Mouse (Mus musculus): Measurements from ENCODE around the gene Zfp319.

DNA sequence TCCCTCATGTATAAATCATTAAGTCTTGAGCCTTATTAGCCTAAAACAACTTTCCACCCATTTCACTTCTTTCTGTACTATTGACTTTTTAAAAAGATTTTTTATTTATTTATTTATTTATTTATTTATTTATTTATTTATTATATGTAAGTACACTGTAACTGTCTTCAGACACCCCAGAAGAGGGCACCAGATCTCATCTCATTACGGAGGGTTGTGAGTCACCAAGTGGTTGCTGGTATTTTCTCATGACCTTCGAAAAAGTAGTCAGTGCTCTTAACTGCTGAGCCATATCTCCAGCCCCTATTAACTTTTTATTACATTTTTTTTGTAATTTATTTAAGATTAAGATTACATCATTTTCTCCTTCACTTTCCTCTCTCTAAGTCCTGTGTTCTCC lies 17.0 kb downstream of the Zfp319 start:
- TF ChIP-seq POLR2A (IDR thresholded peaks at IDR 0.05; ENCODE audit: insufficient read depth, low read depth, low read length), result no peak
- TF ChIP-seq CTCF (IDR thresholded peaks at IDR 0.05; ENCODE audit: insufficient read depth, low read depth, low read length), result no peak
